Mouse (Mus musculus) MEL (cell line): ENCODE results near the gene C2cd4a. TPM values are rescaled to one million over a fixed set of nuclear protein-coding genes. Genes with fewer than 3 reads are reported as not detected.

Source experiments
- DNase-seq: peaks from one replicate; pipeline ENCODE4 v3.0.0; 2011; ENCODE audit warnings: low read depth, low spot score
- H3K27ac ChIP-seq: 2 replicates; pipeline ENCODE4 v1.5.1; 2012; ENCODE audit warnings: low read depth, mild to moderate bottlenecking, control low read depth, low read length, moderate library complexity; ENCODE audit not compliant: control insufficient read depth
- H3K27me3 ChIP-seq, 2 experiments: fragments of 150-350 bp in 1 of 2; sonication (generic) in 1 of 2; 2 replicates each; pipeline ENCODE4 v1.6.1; 2012; ENCODE audit warnings: low read length in 2 of 2, mild to moderate bottlenecking in 2 of 2, improper control_type of control experiment in 1 of 2, moderate library complexity in 1 of 2; ENCODE audit not compliant: insufficient read depth in 2 of 2, control insufficient read depth in 1 of 2
- H3K36me3 ChIP-seq, 2 experiments: 2 replicates each; pipeline ENCODE4 v1.6.1; 2012 to 2014; ENCODE audit warnings: low read length in 2 of 2, improper control_type of control experiment in 1 of 2, inconsistent platforms in 1 of 2, mild to moderate bottlenecking in 1 of 2; ENCODE audit not compliant: insufficient read depth in 2 of 2, control insufficient read depth in 1 of 2
- H3K4me1 ChIP-seq, 2 experiments: fragments of 150-350 bp in 1 of 2; sonication (generic) in 1 of 2; 2 replicates each; pipeline ENCODE4 v1.6.1; 2012; ENCODE audit warnings: low read length in 2 of 2, improper control_type of control experiment in 1 of 2, mild to moderate bottlenecking in 1 of 2; ENCODE audit not compliant: insufficient read depth in 2 of 2, control insufficient read depth in 1 of 2
- H3K4me3 ChIP-seq, 2 experiments: fragments of 150-350 bp in 1 of 2; sonication (generic) in 1 of 2; 2 replicates each; pipeline ENCODE4 v1.5.1; 2012; ENCODE audit warnings: low read depth in 2 of 2, low read length in 2 of 2, mild to moderate bottlenecking in 2 of 2, moderate library complexity in 2 of 2, control low read depth in 1 of 2, improper control_type of control experiment in 1 of 2; ENCODE audit not compliant: control insufficient read depth in 1 of 2, insufficient read depth in 1 of 2
- H3K79me2 ChIP-seq: 2 replicates; pipeline ENCODE4 v1.6.1; 2012; ENCODE audit warnings: mild to moderate bottlenecking, low read length, moderate library complexity; ENCODE audit not compliant: control insufficient read depth, poor library complexity, insufficient read depth
- H3K9ac ChIP-seq: 2 replicates; pipeline ENCODE4 v1.6.1; 2012; ENCODE audit warnings: low read depth, mild to moderate bottlenecking, control low read depth, low read length, moderate library complexity; ENCODE audit not compliant: control insufficient read depth, poor library complexity, severe bottlenecking
- H3K9me3 ChIP-seq: fragments of 150-350 bp; sonication (generic); replicated peaks from 2 replicates; pipeline ENCODE4 v1.6.1; 2012; ENCODE audit warnings: mild to moderate bottlenecking, low read length, improper control_type of control experiment, moderate library complexity; ENCODE audit not compliant: insufficient read depth
- CHD2 ChIP-seq: IDR thresholded peaks from 2 replicates; pipeline ENCODE4 v1.6.1; 2011; ENCODE audit warnings: low read length, improper control_type of control experiment
- CTCF ChIP-seq, 3 experiments: IDR thresholded peaks in 2 of 3; conservative IDR thresholded peaks in 1 of 3; 2 replicates each; pipeline ENCODE4 v1.5.1; 2011 to 2012; ENCODE audit warnings: low read length in 3 of 3, low read depth in 2 of 3, mild to moderate bottlenecking in 2 of 3, improper control_type of control experiment in 1 of 3, inconsistent platforms in 1 of 3, mixed read lengths in 1 of 3, moderate library complexity in 1 of 3; ENCODE audit not compliant: control insufficient read depth in 1 of 3, insufficient read depth in 1 of 3, poor library complexity in 1 of 3, severe bottlenecking in 1 of 3
- GATA1 ChIP-seq: IDR thresholded peaks from 2 replicates; pipeline ENCODE4 v1.6.1; 2011; ENCODE audit warnings: low read depth, low read length, improper control_type of control experiment
- HCFC1 ChIP-seq: IDR thresholded peaks from 2 replicates; pipeline ENCODE4 v1.6.1; 2012; ENCODE audit warnings: low read depth, mild to moderate bottlenecking, inconsistent platforms, low read length, improper control_type of control experiment, moderate library complexity
- RAD21 ChIP-seq: IDR thresholded peaks from 2 replicates; pipeline ENCODE4 v1.6.1; 2011; ENCODE audit warnings: mild to moderate bottlenecking, low read depth, low read length, improper control_type of control experiment
- RCOR1 ChIP-seq: IDR thresholded peaks from 2 replicates; pipeline ENCODE4 v1.6.1; 2012; ENCODE audit warnings: low read depth, mild to moderate bottlenecking, inconsistent platforms, low read length, improper control_type of control experiment
- SIN3A ChIP-seq: IDR thresholded peaks from 2 replicates; pipeline ENCODE4 v1.6.1; 2012; ENCODE audit warnings: low read length, improper control_type of control experiment, inconsistent platforms
- SMC3 ChIP-seq: IDR thresholded peaks from 2 replicates; pipeline ENCODE4 v1.6.1; 2011; ENCODE audit warnings: low read depth, low read length, improper control_type of control experiment
- TCF12 ChIP-seq: IDR thresholded peaks from 2 replicates; pipeline ENCODE4 v1.6.1; 2014; ENCODE audit warnings: low read depth, mild to moderate bottlenecking, inconsistent platforms, low read length, improper control_type of control experiment, moderate library complexity
- USF2 ChIP-seq, 2 experiments: IDR thresholded peaks; 2 replicates each; pipeline ENCODE4 v1.6.1; 2011 to 2012; ENCODE audit warnings: improper control_type of control experiment in 2 of 2, low read length in 2 of 2, borderline replicate concordance in 1 of 2, inconsistent platforms in 1 of 2, low read depth in 1 of 2, mild to moderate bottlenecking in 1 of 2; ENCODE audit not compliant: insufficient read depth in 1 of 2
- polyA plus RNA-seq, 2 experiments: library from polyadenylated mRNA; stranded (reverse) in 1 of 2; unstranded in 1 of 2; fragments of >175 nt in 1 of 2; fragments of >200 nt in 1 of 2; gene quantifications; 2 replicates each; pipeline versions ENCODE4 v1.2.1 to v1.2.4; 2012; ENCODE audit warnings: low replicate concordance in 2 of 2, low read depth in 1 of 2; ENCODE audit not compliant: insufficient read length in 2 of 2, insufficient read depth in 1 of 2, missing spikeins in 1 of 2
- total RNA-seq: library from RNA; depleted of rRNA; stranded (reverse); fragments of 300-350 nt; gene quantifications from 2 replicates; pipeline ENCODE4 v1.2.3, GENCODE M21; 2012

The C2cd4a gene
- total and polyA plus RNA-seq, 3 experiments = not detected

DNA sequence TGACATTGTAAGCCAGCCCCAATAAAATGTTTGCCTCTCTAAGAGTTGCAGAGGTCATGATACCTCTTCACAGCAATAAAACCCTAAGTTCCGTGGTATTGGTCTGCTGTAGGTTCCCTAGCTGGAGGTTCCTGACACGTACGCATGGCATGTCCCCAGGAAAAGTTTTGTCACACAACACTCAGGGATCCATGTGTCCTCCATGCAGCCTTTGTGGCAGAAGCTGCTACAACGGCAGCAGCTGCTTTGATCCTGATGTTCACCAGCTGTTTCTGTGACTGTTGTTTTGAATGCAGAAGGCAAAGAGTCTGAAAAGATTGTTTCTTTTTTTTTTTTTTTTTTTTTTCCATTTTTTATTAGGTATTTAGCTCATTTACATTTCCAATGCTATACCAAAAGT, 19.0 kb downstream of the C2cd4a start:
- no peaks in the 10 kb centered on the region for H3K9me3 ChIP-seq
- H3K4me1 ChIP-seq = no peaks in the 10 kb centered on the region
- H3K27me3 ChIP-seq = peaks cover 0 to 1% of the 10 kb centered on the region in 2 experiments; a peak in 1 of 4 replicates
- no peak for DNase-seq
- no peak for TF ChIP-seq TCF12
- TF ChIP-seq CHD2 = no peak
- no peak for TF ChIP-seq SIN3A
- no peak for TF ChIP-seq RCOR1
- no peak for TF ChIP-seq RAD21
- TF ChIP-seq GATA1 = no peak
- TF ChIP-seq HCFC1 = no peak
- no peaks in the 10 kb centered on the region for H3K79me2 ChIP-seq
- H3K9ac ChIP-seq = no peak overlapping the region
- H3K36me3 ChIP-seq = no peaks in the 10 kb centered on the region
- H3K27ac ChIP-seq = no peak overlapping the region
- H3K4me3 ChIP-seq = no peak overlapping the region

DNA sequence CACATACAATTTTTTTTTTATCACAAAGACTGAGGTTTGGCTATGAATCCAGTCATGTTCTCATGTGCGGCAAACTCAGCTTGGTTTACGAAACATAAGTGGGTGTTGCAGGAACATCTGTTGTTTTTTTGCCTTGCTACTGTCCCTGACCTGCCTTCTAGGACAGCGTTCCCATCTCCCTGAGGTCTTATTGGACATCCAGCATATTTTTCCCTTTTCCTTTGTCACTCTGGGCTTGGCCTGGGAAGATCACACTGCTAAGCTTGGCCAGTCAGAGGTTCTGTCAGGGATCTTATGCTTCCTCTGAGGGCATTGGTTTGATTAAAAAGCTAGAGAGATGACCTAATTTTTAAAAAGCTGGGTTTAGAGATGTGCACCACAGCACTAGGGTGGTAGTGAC, 21.0 kb downstream of the C2cd4a start:
- no peaks in the 10 kb centered on the region for H3K4me1 ChIP-seq
- no peaks in the 10 kb centered on the region for H3K79me2 ChIP-seq
- H3K27ac ChIP-seq = no peak overlapping the region
- no peak overlapping the region for H3K9ac ChIP-seq
- TF ChIP-seq CTCF (IDR thresholded peaks at IDR 0.05 in 2 of 3, conservative IDR thresholded peaks at IDR 0.05 in 1 of 3; ENCODE audit: control insufficient read depth in 1 of 3, insufficient read depth in 1 of 3, low read depth in 2 of 3, low read length in 3 of 3, poor library complexity in 1 of 3, severe bottlenecking in 1 of 3) (no peak), SMC3 (no peak)
- peaks cover 0 to 1% of the 10 kb centered on the region in 2 experiments; a peak in 1 of 4 replicates for H3K27me3 ChIP-seq
- DNase-seq = no peak
- no peaks in the 10 kb centered on the region for H3K9me3 ChIP-seq
- no peak overlapping the region for H3K4me3 ChIP-seq
- H3K36me3 ChIP-seq = no peaks in the 10 kb centered on the region

DNA sequence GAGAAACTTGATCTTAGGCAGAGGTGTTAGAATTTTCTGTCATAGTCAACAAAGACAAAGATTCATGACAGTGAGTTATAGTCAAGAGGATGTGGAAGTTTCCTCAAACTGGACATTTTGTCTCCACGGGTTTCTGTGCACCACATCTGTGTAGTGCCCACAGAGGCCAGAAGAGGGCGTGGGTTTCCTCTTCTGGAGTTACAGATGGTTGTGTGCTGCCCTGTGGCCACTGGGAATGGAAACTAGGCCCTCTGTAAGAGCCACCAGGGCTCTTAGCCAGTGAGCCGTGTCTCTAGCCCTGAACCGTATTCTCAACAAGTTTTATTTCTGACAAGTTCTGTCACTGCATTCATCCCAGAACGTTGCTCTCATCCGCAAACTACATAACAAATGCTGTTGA, 21.6 kb downstream of the C2cd4a start:
- no peaks in the 10 kb centered on the region for H3K36me3 ChIP-seq
- no peak overlapping the region for H3K4me3 ChIP-seq
- H3K27me3 ChIP-seq = peaks cover 0 to 1% of the 10 kb centered on the region in 2 experiments; a peak in 1 of 4 replicates
- no peak for DNase-seq
- TF ChIP-seq SMC3 = 0 out of 2 replicates have a peak, but pooled peaks have one; percentile 22
- peak; percentile 16 to 23 (median 19); a peak in 2 of 6 replicates for TF ChIP-seq CTCF (IDR thresholded peaks at IDR 0.05 in 2 of 3, conservative IDR thresholded peaks at IDR 0.05 in 1 of 3; ENCODE audit: control insufficient read depth in 1 of 3, insufficient read depth in 1 of 3, low read depth in 2 of 3, low read length in 3 of 3, poor library complexity in 1 of 3, severe bottlenecking in 1 of 3)
- no peak for TF ChIP-seq USF2 (IDR thresholded peaks at IDR 0.05; ENCODE audit: borderline replicate concordance in 1 of 2, insufficient read depth in 1 of 2, low read depth in 1 of 2, low read length in 2 of 2)
- no peaks in the 10 kb centered on the region for H3K4me1 ChIP-seq
- no peaks in the 10 kb centered on the region for H3K79me2 ChIP-seq
- H3K9ac ChIP-seq = no peak overlapping the region
- no peaks in the 10 kb centered on the region for H3K9me3 ChIP-seq
- H3K27ac ChIP-seq = no peak overlapping the region
